Mouse (Mus musculus) bone marrow, adult 2 months (tissue): ENCODE data around the gene Mok. TPM values are rescaled to one million over a fixed set of nuclear protein-coding genes. Genes with fewer than 3 reads are reported as not detected.

Experiments used
- H3K27ac ChIP-seq: fragments of 200-500 bp; 2 replicates; pipeline ENCODE4 v1.5.1; 2012; ENCODE audit warnings: low read depth, mild to moderate bottlenecking, control low read depth, inconsistent platforms, low read length; ENCODE audit not compliant: control insufficient read depth, poor library complexity, insufficient read depth
- H3K4me1 ChIP-seq: fragments of 200-500 bp; 2 replicates; pipeline ENCODE4 v1.6.1; 2011; ENCODE audit warnings: low read length; ENCODE audit not compliant: control insufficient read depth, insufficient read depth
- H3K4me3 ChIP-seq: fragments of 200-500 bp; replicated peaks from 2 replicates; pipeline ENCODE3; 2011; ENCODE audit warnings: mild to moderate bottlenecking, low read depth, low read length, control low read depth; ENCODE audit not compliant: control insufficient read depth
- CTCF ChIP-seq: fragments of 200-500 bp; IDR thresholded peaks from 2 replicates; pipeline ENCODE4 v1.5.1; 2011; ENCODE audit warnings: low read length, control low read depth; ENCODE audit not compliant: control insufficient read depth, insufficient read depth
- POLR2A ChIP-seq: fragments of 200-500 bp; IDR thresholded peaks from 2 replicates; pipeline ENCODE4 v1.6.1; 2011; ENCODE audit warnings: low read depth, mild to moderate bottlenecking, control low read depth, low read length, borderline replicate concordance; ENCODE audit not compliant: control insufficient read depth
- WGBS: fragments of 180-500 bp; shearing (Covaris S2); methylation state at CpG from one replicate; pipeline ENCODE4 v1.1.7; 2018; 5-methylcytosine and 5-hydroxymethylcytosine counted together
- polyA plus RNA-seq: library from polyadenylated mRNA; stranded (reverse); fragments of >200 nt; gene quantifications from 2 replicates; pipeline ENCODE4 v1.2.4, GENCODE M21; 2011; ENCODE audit warnings: low replicate concordance; ENCODE audit not compliant: missing spikeins, insufficient read depth, insufficient read length

The Mok gene
- polyA plus RNA-seq, 1 experiment = not detected

GRCm38 (mm10) chr12:110797842-110798431 lies 42.8 kb downstream of the Mok start:
- H3K4me3 ChIP-seq = no peak overlapping the region
- 85% methylated on average over 10 of the region's 10 CpGs for WGBS
- H3K4me1 ChIP-seq = no peaks in the 10 kb centered on the region
- no peak overlapping the region for H3K27ac ChIP-seq
- TF ChIP-seq POLR2A (no peak), CTCF (no peak)

DNA sequence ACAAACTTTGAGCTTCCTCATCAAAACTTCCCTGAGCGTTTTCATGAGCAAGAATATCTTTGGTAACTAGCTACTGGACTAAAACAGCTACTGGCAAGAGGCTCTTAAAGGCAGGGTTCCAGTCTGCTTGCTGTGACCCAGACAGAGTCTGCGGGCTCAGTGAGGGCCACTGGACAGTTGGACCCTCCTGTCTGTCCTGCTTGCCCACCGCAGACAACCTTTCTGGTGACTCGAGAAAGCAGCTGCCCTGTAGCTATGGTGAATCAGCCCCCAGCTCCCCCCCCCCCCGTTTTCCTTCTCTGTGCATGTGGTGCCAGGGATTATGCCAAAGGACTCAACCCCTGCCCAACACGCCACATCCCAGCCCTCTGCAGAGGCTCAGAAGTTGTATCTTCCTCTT lies 43.5 kb downstream of the Mok start:
- 82% methylated on average over 6 of the region's 6 CpGs for WGBS
- TF ChIP-seq POLR2A (no peak), CTCF (no peak)
- H3K4me3 ChIP-seq = no peak overlapping the region

DNA sequence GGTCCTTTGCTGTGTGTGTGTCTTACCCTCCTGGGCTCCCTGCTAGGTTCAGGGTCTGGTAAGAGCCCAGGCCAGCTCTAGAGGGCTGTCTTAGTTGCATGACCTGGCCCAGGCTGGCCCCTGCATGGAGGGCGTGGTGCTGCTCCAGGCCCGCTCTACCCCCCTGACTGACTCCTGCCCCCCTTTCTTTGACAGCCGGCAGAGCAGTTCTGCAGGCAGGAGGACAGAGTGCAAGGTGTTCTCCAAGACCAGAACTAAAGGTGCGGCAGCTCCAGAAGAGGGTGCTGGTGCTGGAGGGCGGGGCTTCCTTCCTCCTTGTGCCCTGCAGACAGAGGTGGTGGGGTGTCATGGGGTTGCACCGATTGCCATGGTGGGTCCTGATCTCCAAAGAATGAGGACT lies 44.0 kb downstream of the Mok start:
- 62% methylated on average over 6 of the region's 6 CpGs for WGBS
- no peak for TF ChIP-seq CTCF
- no peak for TF ChIP-seq POLR2A
- Histone ChIP-seq H3K4me1 (no peaks in the 10 kb centered on the region), H3K27ac (no peak overlapping the region), H3K4me3 (no peak overlapping the region)

More for the DNA sequence above, 43.5 kb downstream of the Mok start:
- Histone ChIP-seq H3K27ac (no peak overlapping the region), H3K4me1 (no peaks in the 10 kb centered on the region)

GRCm38 (mm10) chr12:110795035-110795434 lies 45.7 kb downstream of the Mok start:
- H3K4me3 ChIP-seq = no peak overlapping the region
- 67% methylated on average over 6 of the region's 6 CpGs for WGBS
- no peak overlapping the region for H3K27ac ChIP-seq
- H3K4me1 ChIP-seq = no peaks in the 10 kb centered on the region
- no peak for TF ChIP-seq POLR2A
- no peak for TF ChIP-seq CTCF

GRCm38 (mm10) chr12:110791026-110791425 lies 49.7 kb downstream of the Mok start:
- no peak overlapping the region for H3K4me3 ChIP-seq
- no peaks in the 10 kb centered on the region for H3K4me1 ChIP-seq
- 92% methylated on average over 8 of the region's 8 CpGs for WGBS
- no peak for TF ChIP-seq POLR2A
- no peak for TF ChIP-seq CTCF
- no peak overlapping the region for H3K27ac ChIP-seq

GRCm38 (mm10) chr12:110790580-110790979 lies 50.2 kb downstream of the Mok start:
- WGBS = 89% methylated on average over 4 of the region's 4 CpGs
- no peak overlapping the region for H3K4me3 ChIP-seq
- TF ChIP-seq CTCF = no peak
- TF ChIP-seq POLR2A = no peak
- no peaks in the 10 kb centered on the region for H3K4me1 ChIP-seq
- no peak overlapping the region for H3K27ac ChIP-seq

- Histone ChIP-seq H3K4me3 (no peak overlapping the region), H3K27ac (no peak overlapping the region), H3K4me1 (no peaks in the 10 kb centered on the region)
- TF ChIP-seq POLR2A (no peak), CTCF (no peak)
- 62% methylated on average over 4 of the region's 4 CpGs for WGBS
Observed at GRCm38 (mm10) chr12:110786243-110786642, 54.5 kb downstream of the Mok start.

DNA sequence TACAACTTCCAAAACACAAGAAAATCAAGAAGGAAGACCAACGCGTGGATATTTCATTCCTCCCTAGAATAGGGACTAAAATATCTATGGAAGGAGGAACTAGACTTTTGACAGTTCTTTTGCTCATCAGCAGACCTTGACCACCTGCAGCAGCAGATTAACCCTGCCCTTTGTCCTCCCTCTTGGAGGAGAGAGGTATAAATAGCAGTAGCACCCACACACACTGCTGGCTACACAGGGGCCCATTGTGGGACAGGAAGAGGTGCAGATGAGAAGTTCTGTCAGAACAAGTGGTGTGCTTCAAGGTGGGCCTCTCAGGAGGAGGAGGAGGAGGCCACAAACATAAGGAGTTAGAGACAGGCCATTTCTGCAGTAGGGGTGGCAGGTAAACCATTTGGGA lies 56.5 kb downstream of the Mok start:
- Histone ChIP-seq H3K4me1 (no peaks in the 10 kb centered on the region), H3K27ac (no peak overlapping the region), H3K4me3 (no peak overlapping the region)
- 92% methylated on average over 2 of the region's 2 CpGs for WGBS
- TF ChIP-seq CTCF = no peak
- no peak for TF ChIP-seq POLR2A

DNA sequence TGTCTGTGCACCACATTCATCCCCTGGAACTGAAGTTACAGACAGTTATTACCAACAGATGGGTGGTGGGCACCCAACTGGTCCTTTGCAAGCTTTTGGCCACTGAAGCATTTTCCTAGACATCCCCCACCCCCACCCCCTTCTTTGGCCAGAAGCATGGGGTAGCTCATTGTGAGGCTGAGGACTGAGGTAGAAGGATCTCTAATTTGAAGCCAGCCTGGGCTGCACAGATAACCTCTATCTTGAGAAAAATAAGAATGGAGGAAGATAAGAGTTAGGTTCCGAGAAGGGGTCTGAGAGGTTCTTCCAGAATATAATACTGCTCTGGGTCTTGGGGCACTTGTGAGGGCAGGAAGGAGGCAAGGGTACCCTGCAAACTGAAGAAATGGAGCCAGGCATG lies 58.5 kb downstream of the Mok start:
- H3K27ac ChIP-seq = no peak overlapping the region
- peaks cover 1% of the 10 kb centered on the region; the same call in 1 of the 2 replicates for H3K4me1 ChIP-seq
- no peak overlapping the region for H3K4me3 ChIP-seq
- TF ChIP-seq CTCF (no peak), POLR2A (no peak)
- 73% methylated on average over 1 of the region's 1 CpGs for WGBS
